ENCODE assay signal across 12 mouse cellular contexts in the genomic region with DNA sequence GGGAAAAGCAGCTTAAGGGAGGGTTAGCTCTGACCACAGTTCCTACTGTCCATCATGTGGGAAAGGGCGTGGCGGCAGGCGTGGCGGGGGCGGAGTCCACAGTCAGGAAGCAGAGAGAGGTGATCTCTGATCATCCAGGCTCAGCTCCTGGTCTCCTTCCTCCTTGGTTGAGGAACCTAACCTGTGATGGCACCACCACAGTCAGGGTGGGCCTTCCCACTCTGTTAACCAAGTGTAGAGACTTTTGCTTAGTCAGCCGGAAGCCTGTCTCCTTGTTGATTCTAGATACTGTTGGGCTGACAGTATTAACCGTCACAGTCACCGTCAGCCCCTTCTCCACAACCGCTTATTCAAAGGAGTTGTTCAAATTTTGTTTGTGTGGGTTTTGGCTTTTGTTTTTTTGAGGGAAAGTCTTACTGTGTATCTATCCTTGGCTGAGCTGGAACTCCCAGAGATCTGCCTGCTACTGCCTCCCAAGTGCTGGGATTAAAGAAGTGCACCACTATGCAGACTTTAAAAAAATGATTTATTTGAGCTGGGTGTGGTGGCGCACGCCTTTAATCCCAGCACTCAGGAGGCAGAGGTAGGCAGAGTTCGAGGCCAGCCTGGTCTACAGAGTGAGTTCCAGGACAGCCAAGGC. TPM values are rescaled to one million over a fixed set of nuclear protein-coding genes. Genes with fewer than 3 reads are reported as not detected.
A peak's percentile ranks its signal among the peaks of the same experiment; 100 is the strongest.
DNase-seq lines count a peak whose midpoint lies in the region; ATAC-seq and TF ChIP-seq lines count a peak whose summit lies in the region.
"Had no signal": no experiment of that assay in that cellular context is flagged by ENCODE, and none has a peak within 500 bp of the region (broad histone marks: within the 10 kb centered on the region; RNA-seq: fewer than 3 reads in every experiment).

No protein-coding gene starts in this region.

- H3K9me3 ChIP-seq in hindbrain, embryonic 10.5 days, result no peaks in the 10 kb centered on the region
- no peaks in the 10 kb centered on the region for H3K9me3 ChIP-seq in hindbrain, embryonic 16.5 days (ENCODE audit: control insufficient read depth, low read length)
- no peaks in the 10 kb centered on the region for H3K9me3 ChIP-seq in liver, embryonic 14.5 days (ENCODE audit: control insufficient read depth, low read length)
- H3K9me3 ChIP-seq: forebrain, embryonic 10.5 days had no signal

- ATAC-seq in hindbrain, embryonic 16.5 days, result no peak
- ATAC-seq in liver, embryonic 14.5 days (ENCODE audit: insufficient read depth), result peak; percentile 42; the same call in 1 of the 2 replicates

- 0 out of 2 replicates have a peak overlapping the region, but pooled peaks have one; percentile 4 for H3K27ac ChIP-seq in hindbrain, embryonic 10.5 days
- no peak overlapping the region for H3K27ac ChIP-seq in hindbrain, embryonic 16.5 days (ENCODE audit: low read depth, low read length)
- H3K27ac ChIP-seq in liver, embryonic 14.5 days, result no peak overlapping the region
- H3K27ac ChIP-seq: forebrain, embryonic 10.5 days had no signal

- H3K9ac ChIP-seq in hindbrain, embryonic 16.5 days (ENCODE audit: low read depth, low read length), result no peak overlapping the region
- H3K9ac ChIP-seq in liver, embryonic 14.5 days (replicated peaks), result no peak overlapping the region

- no peak overlapping the region; the same call in 1 of the 2 replicates for H3K4me3 ChIP-seq in hindbrain, embryonic 10.5 days
- H3K4me3 ChIP-seq in hindbrain, embryonic 16.5 days (ENCODE audit: low read length), result no peak overlapping the region
- no peak overlapping the region for H3K4me3 ChIP-seq in liver, embryonic 14.5 days (ENCODE audit: insufficient read depth in 1 of 2, low read depth in 2 of 2, low read length in 2 of 2)
- H3K4me3 ChIP-seq: forebrain, embryonic 10.5 days had no signal

- H3K27me3 ChIP-seq in hindbrain, embryonic 10.5 days (ENCODE audit: insufficient read depth, poor library complexity, severe bottlenecking), result no peaks in the 10 kb centered on the region
- no peaks in the 10 kb centered on the region for H3K27me3 ChIP-seq in hindbrain, embryonic 16.5 days (replicated peaks; ENCODE audit: control insufficient read depth, insufficient read depth, low read length)
- H3K27me3 ChIP-seq in liver, embryonic 14.5 days (ENCODE audit: control insufficient read depth, insufficient read depth, low read length), result peaks cover 3% of the 10 kb centered on the region; the same call in 1 of the 2 replicates

- no peak for DNase-seq in hindbrain, embryonic 10.5 days (ENCODE audit: low spot score)
- DNase-seq in 3T3-L1 (ENCODE audit: low read depth, low spot score), result peak; percentile 6
- DNase-seq in c-Kit-positive CD71-negative TER-119-negative erythroid progenitor cells, embryonic 14.5 days (ENCODE audit: low read depth), result peak; percentile 38
- DNase-seq in liver, embryonic 14.5 days (ENCODE audit: low read depth in 3 of 3, low spot score in 3 of 3), result peak in 1 of 3 experiments; percentile 25
- no peak for DNase-seq in urinary bladder, adult 18-20 months (ENCODE audit: low spot score in 2 of 2)
- DNase-seq in right cerebral cortex, adult 2 months (ENCODE audit: low spot score in 2 of 2), result no peak
- no peak for DNase-seq in right cerebral cortex, postnatal 25 days
- DNase-seq: adrenal gland, postnatal 25 days; heart, postnatal 4 days; thymus, adult 2 months had no signal

- WGBS in hindbrain, embryonic 10.5 days, result 89% methylated on average over 12 of the region's 12 CpGs
- WGBS in hindbrain, embryonic 16.5 days, result 93% methylated on average over 12 of the region's 12 CpGs
- WGBS in liver, embryonic 14.5 days (ENCODE audit: insufficient replicate concordance), result 18% methylated on average over 12 of the region's 12 CpGs

- H3K36me3 ChIP-seq in hindbrain, embryonic 10.5 days, result peaks cover 28% of the 10 kb centered on the region
- H3K36me3 ChIP-seq in hindbrain, embryonic 16.5 days (ENCODE audit: control insufficient read depth, insufficient read depth, low read length), result no peaks in the 10 kb centered on the region
- no peaks in the 10 kb centered on the region for H3K36me3 ChIP-seq in liver, embryonic 14.5 days (replicated peaks; ENCODE audit: control insufficient read depth, insufficient read depth, low read depth)

- H3K4me1 ChIP-seq in hindbrain, embryonic 10.5 days (replicated peaks), result peaks cover 68% of the 10 kb centered on the region
- H3K4me1 ChIP-seq in hindbrain, embryonic 16.5 days (ENCODE audit: control insufficient read depth, insufficient read depth, low read depth, low read length), result peaks cover 44% of the 10 kb centered on the region
- peaks cover 0 to 14% of the 10 kb centered on the region in 2 experiments for H3K4me1 ChIP-seq in liver, embryonic 14.5 days (replicated peaks; ENCODE audit: control insufficient read depth in 2 of 2, insufficient read depth in 2 of 2, low read length in 1 of 2)

- no peak overlapping the region for H3K4me2 ChIP-seq in hindbrain, embryonic 16.5 days (ENCODE audit: low read length)
- peak overlapping the region; percentile 1; the same call in 1 of the 2 replicates for H3K4me2 ChIP-seq in liver, embryonic 14.5 days (ENCODE audit: low read depth)

- no peak for TF ChIP-seq EP300 in liver, embryonic 14.5 days (IDR thresholded peaks at IDR 0.05; ENCODE audit: low read depth)

- TF ChIP-seq CTCF in liver, embryonic 14.5 days (IDR thresholded peaks at IDR 0.05; ENCODE audit: low read depth), result no peak

RNA-seq across cellular contexts. Expression of gene Palm, which starts 5.0 kb away (rescaled TPM):
- polyA plus RNA-seq in hindbrain, embryonic 10.5 days (2016; fragmentation: Nextera tagmentation; extraction: Ambion mirVana), result 142 and 175 TPM in 2 replicates
- polyA plus RNA-seq in hindbrain, embryonic 16.5 days (2015; fragmentation: Nextera tagmentation; extraction: Ambion mirVana), result 297 and 309 TPM in 2 replicates
- 3.4 and 3.5 TPM in 2 replicates for polyA plus RNA-seq in liver, embryonic 14.5 days (2012; rRNA removed)
- 4.0 and 4.1 TPM in 2 replicates for polyA plus RNA-seq in liver, embryonic 14.5 days (2014; fragmentation: Nextera tagmentation; extraction: Ambion mirVana)

RNA-seq across cellular contexts. Expression of gene Prss57, which starts 7.6 kb away (rescaled TPM):
- polyA plus RNA-seq in hindbrain, embryonic 10.5 days (2016; fragmentation: Nextera tagmentation; extraction: Ambion mirVana), result 0.10 TPM in 1 of 2 replicates, not detected in the other
- 0.31 TPM in 1 of 2 replicates, not detected in the other for polyA plus RNA-seq in hindbrain, embryonic 16.5 days (2015; fragmentation: Nextera tagmentation; extraction: Ambion mirVana)
- polyA plus RNA-seq in liver, embryonic 14.5 days (2012; rRNA removed), result 1.6 TPM in 2 replicates
- polyA plus RNA-seq in liver, embryonic 14.5 days (2014; fragmentation: Nextera tagmentation; extraction: Ambion mirVana), result 3.2 and 4.9 TPM in 2 replicates
- polyA plus RNA-seq: forebrain, embryonic 10.5 days had no signal

RNA-seq across cellular contexts. Expression of gene Fstl3, which starts 21.3 kb away (rescaled TPM):
- 1.7 and 1.8 TPM in 2 replicates for polyA plus RNA-seq in hindbrain, embryonic 10.5 days (2016; fragmentation: Nextera tagmentation; extraction: Ambion mirVana)
- polyA plus RNA-seq in hindbrain, embryonic 16.5 days (2015; fragmentation: Nextera tagmentation; extraction: Ambion mirVana), result 2.6 and 3.0 TPM in 2 replicates
- polyA plus RNA-seq in liver, embryonic 14.5 days (2012; rRNA removed), result 0.54 and 0.56 TPM in 2 replicates
- polyA plus RNA-seq in liver, embryonic 14.5 days (2014; fragmentation: Nextera tagmentation; extraction: Ambion mirVana), result 0.18 and 0.23 TPM in 2 replicates

RNA-seq across cellular contexts. Expression of gene Misp, which starts 22.4 kb away (rescaled TPM):
- polyA plus RNA-seq in hindbrain, embryonic 10.5 days (2016; fragmentation: Nextera tagmentation; extraction: Ambion mirVana), result 1.0 and 2.4 TPM in 2 replicates
- 0.46 and 0.59 TPM in 2 replicates for polyA plus RNA-seq in hindbrain, embryonic 16.5 days (2015; fragmentation: Nextera tagmentation; extraction: Ambion mirVana)
- polyA plus RNA-seq in liver, embryonic 14.5 days (2012; rRNA removed), result 0.13 and 0.18 TPM in 2 replicates
- polyA plus RNA-seq in liver, embryonic 14.5 days (2014; fragmentation: Nextera tagmentation; extraction: Ambion mirVana), result 0.41 TPM in 1 of 2 replicates, not detected in the other

RNA-seq across cellular contexts. Expression of gene Rnf126, which starts 31.7 kb away (rescaled TPM):
- polyA plus RNA-seq in hindbrain, embryonic 10.5 days (2016; fragmentation: Nextera tagmentation; extraction: Ambion mirVana), result 124 and 136 TPM in 2 replicates
- 74.2 and 101 TPM in 2 replicates for polyA plus RNA-seq in hindbrain, embryonic 16.5 days (2015; fragmentation: Nextera tagmentation; extraction: Ambion mirVana)
- 46.4 and 51.3 TPM in 2 replicates for polyA plus RNA-seq in liver, embryonic 14.5 days (2012; rRNA removed)
- polyA plus RNA-seq in liver, embryonic 14.5 days (2014; fragmentation: Nextera tagmentation; extraction: Ambion mirVana), result 27.7 and 33.7 TPM in 2 replicates

Comparison
In these comparisons a context has a peak if more than half of its experiments do, and no peak if none do; other contexts are left out.
1. DNase-seq: peak in 3T3-L1 (single experiment) and c-Kit-positive CD71-negative TER-119-negative erythroid progenitor cells, embryonic 14.5 days (single experiment); none in hindbrain, embryonic 10.5 days (single experiment), urinary bladder, adult 18-20 months (0 of 2), right cerebral cortex, adult 2 months (0 of 2) and right cerebral cortex, postnatal 25 days (single experiment).
2. RNA of gene Palm, which starts 5.0 kb away (polyA plus RNA-seq): 297 to 309 TPM in hindbrain, embryonic 16.5 days and 142 to 175 TPM in hindbrain, embryonic 10.5 days; 3.4 to 4.1 TPM in liver, embryonic 14.5 days; every median in the first group is over 10 times any median in the second.